In genomic region chr11:99614796-99615363, GRCm38 (mm10) we compare ENCODE assay signal across 33 mouse cellular contexts. TPM values are rescaled to one million over a fixed set of nuclear protein-coding genes. Genes with fewer than 3 reads are reported as not detected.
A peak's percentile ranks its signal among the peaks of the same experiment; 100 is the strongest.
DNase-seq lines count a peak whose midpoint lies in the region; ATAC-seq and TF ChIP-seq lines count a peak whose summit lies in the region.
"Had no signal": no experiment of that assay in that cellular context is flagged by ENCODE, and none has a peak within 500 bp of the region (broad histone marks: within the 10 kb centered on the region; RNA-seq: fewer than 3 reads in every experiment).

Krtap2-4 (minus strand) TSS chr11:99614846.

- no peaks in the 10 kb centered on the region for H3K9me3 ChIP-seq in hindbrain, postnatal 0 days (ENCODE audit: low read length)
- H3K9me3 ChIP-seq in hindbrain, embryonic 10.5 days = no peaks in the 10 kb centered on the region
- no peaks in the 10 kb centered on the region for H3K9me3 ChIP-seq in intestine, postnatal 0 days (ENCODE audit: control insufficient read depth)
- H3K9me3 ChIP-seq in limb, embryonic 10.5 days (replicated peaks) = no peaks in the 10 kb centered on the region
- H3K9me3 ChIP-seq: heart, embryonic 10.5 days; heart, embryonic 13.5 days; hindbrain, embryonic 12.5 days; hindbrain, embryonic 15.5 days had no signal

- WGBS in hindbrain, postnatal 0 days = 58% methylated on average over 3 of the region's 3 CpGs
- WGBS in hindbrain, embryonic 10.5 days = 82% methylated on average over 3 of the region's 3 CpGs
- 47% methylated on average over 3 of the region's 3 CpGs for WGBS in intestine, postnatal 0 days
- WGBS in limb, embryonic 10.5 days = 80% methylated on average over 3 of the region's 3 CpGs

- DNase-seq in hindbrain, postnatal 0 days (ENCODE audit: low spot score) = peak; percentile 2
- no peak for DNase-seq in hindbrain, embryonic 10.5 days (ENCODE audit: low spot score)
- DNase-seq in brain, adult 2 months (ENCODE audit: low read depth, low spot score) = peak; percentile 43
- no peak for DNase-seq in limb, embryonic 10.5 days (ENCODE audit: low spot score)
- no peak for DNase-seq in liver
- DNase-seq: adrenal gland, postnatal 14 days; cerebellum, adult 11-12 months; cerebellum, adult 8-10 months; cerebellum, postnatal 10 days; forebrain, postnatal 0 days; gastrocnemius, adult 2 months; gastrocnemius, postnatal 14 days; heart, adult 18-20 months; heart, postnatal 14 days; heart, postnatal 4 days; kidney, adult 11 months had no signal

- no peak within 1 kb of the TSS for H3K27ac ChIP-seq in hindbrain, postnatal 0 days
- no peak within 1 kb of the TSS for H3K27ac ChIP-seq in hindbrain, embryonic 10.5 days
- no peak within 1 kb of the TSS for H3K27ac ChIP-seq in intestine, postnatal 0 days (ENCODE audit: low read depth, low read length)
- H3K27ac ChIP-seq in limb, embryonic 10.5 days = no peak within 1 kb of the TSS
- H3K27ac ChIP-seq: gastrocnemius, adult 2 months; heart, embryonic 10.5 days; heart, embryonic 13.5 days; hindbrain, embryonic 12.5 days; hindbrain, embryonic 15.5 days had no signal

- H3K4me2 ChIP-seq in hindbrain, postnatal 0 days (ENCODE audit: low read depth, low read length) = no peak within 1 kb of the TSS
- no peak within 1 kb of the TSS for H3K4me2 ChIP-seq in intestine, postnatal 0 days (replicated peaks; ENCODE audit: low read depth)
- H3K4me2 ChIP-seq: heart, embryonic 13.5 days; hindbrain, embryonic 12.5 days; hindbrain, embryonic 15.5 days had no signal

- H3K9ac ChIP-seq in hindbrain, postnatal 0 days (replicated peaks; ENCODE audit: low read length) = no peak within 1 kb of the TSS
- no peak within 1 kb of the TSS for H3K9ac ChIP-seq in intestine, postnatal 0 days (ENCODE audit: low read depth, low read length)
- H3K9ac ChIP-seq: forebrain, postnatal 0 days; heart, embryonic 13.5 days; hindbrain, embryonic 12.5 days; hindbrain, embryonic 15.5 days had no signal

- no peak for TF ChIP-seq CTCF in hindbrain, postnatal 0 days (IDR thresholded peaks at IDR 0.05; ENCODE audit: low read depth)
- TF ChIP-seq CTCF in intestine, postnatal 0 days (IDR thresholded peaks at IDR 0.05; ENCODE audit: low read depth) = no peak

- H3K27me3 ChIP-seq in hindbrain, postnatal 0 days (ENCODE audit: insufficient read depth, low read length) = no peaks in the 10 kb centered on the region
- no peaks in the 10 kb centered on the region for H3K27me3 ChIP-seq in hindbrain, embryonic 10.5 days (ENCODE audit: insufficient read depth, poor library complexity, severe bottlenecking)
- H3K27me3 ChIP-seq in intestine, postnatal 0 days (replicated peaks; ENCODE audit: control insufficient read depth, insufficient read depth, low read length) = no peaks in the 10 kb centered on the region
- H3K27me3 ChIP-seq in limb, embryonic 10.5 days (ENCODE audit: low read depth, poor library complexity, severe bottlenecking) = no peaks in the 10 kb centered on the region
- H3K27me3 ChIP-seq: heart, embryonic 13.5 days; hindbrain, embryonic 12.5 days; hindbrain, embryonic 15.5 days; Patski had no signal

- peak; percentile 21; the same call in 1 of the 2 replicates for ATAC-seq in hindbrain, postnatal 0 days
- peak; percentile 85 for ATAC-seq in intestine, postnatal 0 days
- ATAC-seq in erythroblast, adult 5-6 weeks (replicated peaks; ENCODE audit: low FRiP score, poor library complexity, severe bottlenecking) = no peak
- ATAC-seq: forebrain, embryonic 14.5 days; Patski had no signal

- no peaks in the 10 kb centered on the region for H3K4me1 ChIP-seq in hindbrain, postnatal 0 days (ENCODE audit: insufficient read depth, low read length)
- H3K4me1 ChIP-seq in hindbrain, embryonic 10.5 days (replicated peaks) = no peaks in the 10 kb centered on the region
- no peaks in the 10 kb centered on the region for H3K4me1 ChIP-seq in intestine, postnatal 0 days (replicated peaks; ENCODE audit: control insufficient read depth, insufficient read depth, low read length)
- H3K4me1 ChIP-seq in limb, embryonic 10.5 days = no peaks in the 10 kb centered on the region
- H3K4me1 ChIP-seq: heart, embryonic 10.5 days; heart, embryonic 13.5 days; hindbrain, embryonic 12.5 days; hindbrain, embryonic 15.5 days had no signal

- no peaks in the 10 kb centered on the region for H3K36me3 ChIP-seq in hindbrain, postnatal 0 days (ENCODE audit: insufficient read depth, low read length)
- H3K36me3 ChIP-seq in hindbrain, embryonic 10.5 days = no peaks in the 10 kb centered on the region
- H3K36me3 ChIP-seq in intestine, postnatal 0 days (ENCODE audit: control insufficient read depth, insufficient read depth) = no peaks in the 10 kb centered on the region
- no peaks in the 10 kb centered on the region for H3K36me3 ChIP-seq in limb, embryonic 10.5 days
- H3K36me3 ChIP-seq: heart, embryonic 10.5 days; heart, embryonic 13.5 days; hindbrain, embryonic 12.5 days; hindbrain, embryonic 15.5 days had no signal

- H3K4me3 ChIP-seq in hindbrain, postnatal 0 days (ENCODE audit: low read length) = no peak within 1 kb of the TSS
- H3K4me3 ChIP-seq in hindbrain, embryonic 10.5 days = no peak within 1 kb of the TSS
- H3K4me3 ChIP-seq in intestine, postnatal 0 days (ENCODE audit: low read depth, low read length) = no peak within 1 kb of the TSS
- no peak within 1 kb of the TSS for H3K4me3 ChIP-seq in limb, embryonic 10.5 days
- H3K4me3 ChIP-seq: gastrocnemius, adult 2 months; heart, embryonic 10.5 days; heart, embryonic 13.5 days; hindbrain, embryonic 12.5 days; hindbrain, embryonic 15.5 days had no signal

RNA-seq across cellular contexts. Expression of gene Krtap2-4, which starts in this region (rescaled TPM):
- total RNA-seq in hindbrain, postnatal 0 days (2014; rRNA removed) = 2.8 TPM in 1 of 2 replicates, not detected in the other
- not detected in 2 replicates for polyA plus RNA-seq in hindbrain, postnatal 0 days (2015; fragmentation: Nextera tagmentation; extraction: Ambion mirVana)
- not detected in 2 replicates for polyA plus RNA-seq in hindbrain, embryonic 10.5 days (2016; fragmentation: Nextera tagmentation; extraction: Ambion mirVana)
- polyA plus RNA-seq in intestine, postnatal 0 days (2015; fragmentation: Nextera tagmentation; extraction: Ambion mirVana) = not detected in 2 replicates
- not detected in 2 replicates for total RNA-seq in erythroblast, adult 5-6 weeks (2015; ENCODE audit: low replicate concordance)
- not detected in 2 replicates for total RNA-seq in erythroblast, adult 5-6 weeks (2017; ENCODE audit: low replicate concordance)
- polyA plus RNA-seq in limb, embryonic 10.5 days (2016; fragmentation: Nextera tagmentation; extraction: Ambion mirVana) = not detected in 2 replicates
- total RNA-seq: adrenal gland, adult 18-20 months; adrenal gland, postnatal 14 days; adrenal gland, postnatal 4 days; ES-E14; forebrain, postnatal 0 days; gastrocnemius, adult 2 months; gastrocnemius, postnatal 14 days; gastrocnemius, postnatal 4 days; heart, adult 18-20 months; heart, postnatal 14 days; heart, postnatal 4 days had no signal
- polyA plus RNA-seq: brain, embryonic 14.5 days; embryonic facial prominence, embryonic 11.5 days; forebrain, embryonic 11.5 days; forebrain, embryonic 14.5 days; forebrain, postnatal 0 days; frontal cortex, adult 2 months; heart, embryonic 10.5 days; heart, embryonic 13.5 days; heart, embryonic 16.5 days; hindbrain, embryonic 12.5 days; hindbrain, embryonic 15.5 days; Patski had no signal

Comparison
In these comparisons a context has a peak if more than half of its experiments do, and no peak if none do; other contexts are left out.
1. DNase-seq: peak in hindbrain, postnatal 0 days (single experiment) and brain, adult 2 months (single experiment); none in hindbrain, embryonic 10.5 days (single experiment), limb, embryonic 10.5 days (single experiment) and liver (single experiment).
2. Peak in ATAC-seq in intestine, postnatal 0 days; RNA of the gene not detected or under 1 TPM.